Mouse (Mus musculus): ENCODE data around the gene Cd52.
"Not testable (repeated sequence)": the region's sequence is repeated elsewhere in the genome, so short reads cannot be mapped to it uniquely, and the experiment has no call there.

The Cd52 gene

GRCm38 (mm10) chr4:134094923-134095547 is at the start of gene Cd52:
Gene Cd52, minus strand, starts transcription at chr4:134095082.
- DNase-seq, result peak; percentile 64

- DNase-seq, result not testable (repeated sequence)
These were observed 49.4 kb upstream of the Cd52 start for GRCm38 (mm10) chr4:134144297-134144696.

- DNase-seq, result no peak
These were observed 44.0 kb upstream of the Cd52 start for GRCm38 (mm10) chr4:134138857-134139256.

- no peak for DNase-seq
These were observed 41.5 kb upstream of the Cd52 start for GRCm38 (mm10) chr4:134136280-134136926.

- no peak for DNase-seq
These were observed 37.7 kb upstream of the Cd52 start for GRCm38 (mm10) chr4:134132519-134133095.

GRCm38 (mm10) chr4:134132117-134132516 is 37.2 kb upstream of the Cd52 start:
- DNase-seq, result no peak

- DNase-seq, result peak; percentile 61
These were observed 34.6 kb upstream of the Cd52 start for GRCm38 (mm10) chr4:134129482-134129881.

- DNase-seq, result no peak
These were observed 34.1 kb upstream of the Cd52 start for GRCm38 (mm10) chr4:134128983-134129362.

GRCm38 (mm10) chr4:134128221-134128982 is 33.5 kb upstream of the Cd52 start, which contains the start of gene Sh3bgrl3:
Gene Sh3bgrl3, minus strand, starts transcription at chr4:134128789.
- peak; percentile 91 for DNase-seq

- no peak for DNase-seq
These were observed 32.9 kb upstream of the Cd52 start for GRCm38 (mm10) chr4:134127793-134128192.

GRCm38 (mm10) chr4:134127121-134127455 is 32.2 kb upstream of the Cd52 start:
- peak; percentile 91 for DNase-seq

GRCm38 (mm10) chr4:134126300-134127120 is 31.6 kb upstream of the Cd52 start:
- no peak for DNase-seq

GRCm38 (mm10) chr4:134125383-134126060 is 30.6 kb upstream of the Cd52 start:
- DNase-seq, result no peak

GRCm38 (mm10) chr4:134123680-134124551 is 29.0 kb upstream of the Cd52 start:
- peak; percentile 94 for DNase-seq

- DNase-seq, result no peak
These were observed 28.3 kb upstream of the Cd52 start for GRCm38 (mm10) chr4:134123147-134123546.

- no peak for DNase-seq
These were observed 27.4 kb upstream of the Cd52 start for GRCm38 (mm10) chr4:134122281-134122680.

- DNase-seq, result no peak
These were observed 26.7 kb upstream of the Cd52 start for GRCm38 (mm10) chr4:134121571-134121970.

GRCm38 (mm10) chr4:134120916-134121315 is 26.0 kb upstream of the Cd52 start:
- no peak for DNase-seq

GRCm38 (mm10) chr4:134120192-134120805 is 25.4 kb upstream of the Cd52 start:
- no peak for DNase-seq

GRCm38 (mm10) chr4:134119644-134120043 is 24.8 kb upstream of the Cd52 start:
- DNase-seq, result no peak

GRCm38 (mm10) chr4:134119042-134119441 is 24.2 kb upstream of the Cd52 start:
- no peak for DNase-seq

Data from layer of hippocampus, adult 9-11 months (tissue).